Mouse (Mus musculus) forebrain, postnatal 0 days (tissue): ENCODE measurements around the gene Cfap97d1. TPM values are rescaled to one million over a fixed set of nuclear protein-coding genes. Genes with fewer than 3 reads are reported as not detected.
A peak's percentile ranks its signal among the peaks of the same experiment; 100 is the strongest.

ENCODE experiments used
- ATAC-seq: fragments of 200-750 bp; cut with Nextera tagmentation; 2 replicates; pipeline ENCODE4 v1.8.0; 2017; ENCODE audit warnings: mild to moderate bottlenecking, moderate library complexity
- DNase-seq: peaks from one replicate; pipeline ENCODE4 v3.0.0-alpha.2; 2015
- H3K27ac ChIP-seq: fragments of 300-500 bp; sonication (generic); 2 replicates; pipeline ENCODE4 v1.5.1; 2014; ENCODE audit warnings: low read depth, mild to moderate bottlenecking, antibody characterized with exemption, low read length, moderate library complexity, mixed read lengths
- H3K27me3 ChIP-seq: fragments of 300-500 bp; sonication (generic); 2 replicates; pipeline ENCODE4 v1.6.1; 2014; ENCODE audit warnings: mild to moderate bottlenecking, low read length, mixed read lengths; ENCODE audit not compliant: insufficient read depth
- H3K36me3 ChIP-seq: fragments of 300-500 bp; sonication (generic); 2 replicates; pipeline ENCODE4 v1.6.1; 2014; ENCODE audit warnings: mild to moderate bottlenecking, moderate library complexity; ENCODE audit not compliant: insufficient read depth
- H3K4me1 ChIP-seq: fragments of 300-500 bp; sonication (generic); 2 replicates; pipeline ENCODE4 v1.6.1; 2014; ENCODE audit warnings: antibody characterized with exemption; ENCODE audit not compliant: insufficient read depth
- H3K4me2 ChIP-seq: fragments of 300-500 bp; sonication (generic); 2 replicates; pipeline ENCODE4 v1.6.1; 2014; ENCODE audit warnings: low read depth, mild to moderate bottlenecking, moderate library complexity
- H3K4me3 ChIP-seq: fragments of 300-500 bp; sonication (generic); 2 replicates; pipeline ENCODE4 v1.5.1; 2014; ENCODE audit warnings: low read depth, low read length, mixed read lengths
- H3K9ac ChIP-seq: fragments of 300-500 bp; sonication (generic); 2 replicates; pipeline ENCODE4 v1.6.1; 2014; ENCODE audit warnings: mild to moderate bottlenecking
- H3K9me3 ChIP-seq: fragments of 300-500 bp; sonication (generic); 2 replicates; pipeline ENCODE4 v1.6.1; 2016; ENCODE audit warnings: low read length
- CTCF ChIP-seq: sonication (generic); IDR thresholded peaks from 2 replicates; pipeline ENCODE4 v1.5.1; 2016; ENCODE audit warnings: antibody characterized with exemption, control low read depth, low read depth
- WGBS: fragments of 180-500 bp; shearing (Covaris S2); extraction: QIAGEN DNeasy Blood & Tissue Kit; methylation state at CpG from one replicate; pipeline ENCODE4 v1.1.7; 2014; 5-methylcytosine and 5-hydroxymethylcytosine counted together
- polyA plus RNA-seq: library from polyadenylated mRNA; unstranded; fragments of >200 nt; fragmentation: Nextera tagmentation; extraction: Ambion mirVana; gene quantifications from 2 replicates; pipeline ENCODE4 v1.2.1, GENCODE M21; 2015
- total RNA-seq: library from RNA; depleted of rRNA; stranded (reverse); fragments of >200 nt; gene quantifications from 2 replicates; pipeline ENCODE4 v1.2.3, GENCODE M21; 2014

The Cfap97d1 gene
- total and polyA plus RNA-seq, 2 experiments from 2014 or later = not detected

- DNase-seq = peak; percentile 49
Measured at GRCm38 (mm10) chr11:102025991-102026660, 42.0 kb downstream of the Cfap97d1 start.

DNA sequence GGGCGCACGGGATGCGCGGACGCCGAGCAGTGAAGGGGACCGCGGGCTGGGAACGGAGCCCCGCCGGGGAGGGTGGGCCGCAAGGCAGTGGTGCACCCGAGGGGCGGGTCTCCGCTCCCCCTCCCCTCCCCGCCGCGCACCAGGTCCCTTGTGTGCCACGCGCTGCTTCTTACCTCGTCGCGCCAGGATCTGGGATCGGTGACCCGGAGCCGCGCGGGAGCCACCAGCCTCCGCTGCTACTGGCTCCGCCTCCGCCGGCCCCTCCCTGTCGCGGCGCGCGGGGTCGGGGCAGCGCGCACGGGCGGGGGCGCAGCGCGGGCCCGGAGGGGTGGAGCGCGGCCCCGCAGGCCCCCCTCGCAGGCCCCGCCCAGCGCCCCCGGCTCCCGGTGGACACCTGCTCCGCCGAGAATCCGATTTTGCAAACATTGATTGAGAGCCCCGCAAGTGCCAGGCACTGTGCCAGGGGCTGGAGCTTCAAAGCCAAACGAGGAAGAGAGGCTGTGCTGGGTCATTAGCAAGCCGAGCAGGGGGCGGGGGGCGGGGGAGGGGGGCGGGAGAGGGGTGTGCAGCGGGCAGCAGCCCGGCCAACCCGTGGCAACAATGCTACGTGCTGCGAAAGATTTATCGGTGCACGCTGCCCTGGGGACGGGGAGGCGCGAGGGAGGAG lies 42.7 kb downstream of the Cfap97d1 start:
- ATAC-seq (peak; percentile 86), DNase-seq (peak; percentile 85)
- 4% methylated on average over 50 of the region's 73 CpGs for WGBS
- H3K4me1 ChIP-seq = 0 out of 2 replicates have a peak, but pooled peaks cover 13% of the 10 kb centered on the region
- peak overlapping the region; percentile 85 for H3K27ac ChIP-seq
- no peaks in the 10 kb centered on the region for H3K9me3 ChIP-seq
- peaks cover 13% of the 10 kb centered on the region; the same call in 1 of the 2 replicates for H3K36me3 ChIP-seq
- H3K9ac ChIP-seq = peak overlapping the region; percentile 77
- TF ChIP-seq CTCF = no peak
- H3K4me3 ChIP-seq = peak overlapping the region; percentile 72
- H3K4me2 ChIP-seq = peak overlapping the region; percentile 70
- no peaks in the 10 kb centered on the region for H3K27me3 ChIP-seq

More at GRCm38 (mm10) chr11:102025991-102026660, 42.0 kb downstream of the Cfap97d1 start:
- peak; percentile 49; the same call in 1 of the 2 replicates for ATAC-seq
- peak overlapping the region; percentile 85 for H3K27ac ChIP-seq
- H3K9me3 ChIP-seq = no peaks in the 10 kb centered on the region
- no peak for TF ChIP-seq CTCF
- peaks cover 18% of the 10 kb centered on the region for H3K36me3 ChIP-seq
- H3K4me3 ChIP-seq = peak overlapping the region; percentile 72
- WGBS = 3% methylated on average over 23 of the region's 23 CpGs
- peak overlapping the region; percentile 77 for H3K9ac ChIP-seq
- no peaks in the 10 kb centered on the region for H3K27me3 ChIP-seq
- H3K4me1 ChIP-seq = 0 out of 2 replicates have a peak, but pooled peaks cover 13% of the 10 kb centered on the region
- H3K4me2 ChIP-seq = peak overlapping the region; percentile 70

- 0 out of 2 replicates have a peak, but pooled peaks cover 13% of the 10 kb centered on the region for H3K4me1 ChIP-seq
- no peaks in the 10 kb centered on the region for H3K9me3 ChIP-seq
- H3K27me3 ChIP-seq = no peaks in the 10 kb centered on the region
- 0 out of 2 replicates have a peak, but pooled peaks cover 9% of the 10 kb centered on the region for H3K36me3 ChIP-seq
- peak; percentile 72 for DNase-seq
- ATAC-seq = peak; percentile 33
- peak; percentile 36 for TF ChIP-seq CTCF
- H3K4me3 ChIP-seq = peak overlapping the region; percentile 72
- H3K27ac ChIP-seq = peak overlapping the region; percentile 85
- peak overlapping the region; percentile 70 for H3K4me2 ChIP-seq
- H3K9ac ChIP-seq = peak overlapping the region; percentile 77
- 7% methylated on average over 12 of the region's 12 CpGs for WGBS
Measured at GRCm38 (mm10) chr11:102027361-102028017, 43.4 kb downstream of the Cfap97d1 start.

- no peak for TF ChIP-seq CTCF
- DNase-seq = no peak
- WGBS = 55% methylated on average over 6 of the region's 6 CpGs
- Histone ChIP-seq H3K9me3 (no peaks in the 10 kb centered on the region), H3K27ac (peak within 1 kb of the TSS; percentile 85), H3K4me2 (peak within 1 kb of the TSS; percentile 70), H3K36me3 (0 out of 2 replicates have a peak, but pooled peaks cover 6% of the 10 kb centered on the region), H3K9ac (peak within 1 kb of the TSS; percentile 77), H3K4me3 (peak within 1 kb of the TSS; percentile 72), H3K4me1 (0 out of 2 replicates have a peak, but pooled peaks cover 13% of the 10 kb centered on the region), H3K27me3 (no peaks in the 10 kb centered on the region)
- ATAC-seq = no peak
Measured at GRCm38 (mm10) chr11:102028087-102028816, 44.2 kb downstream of the Cfap97d1 start, which contains the start of gene Mpp3. Mpp3 (minus strand) TSS chr11:102028461.

DNA sequence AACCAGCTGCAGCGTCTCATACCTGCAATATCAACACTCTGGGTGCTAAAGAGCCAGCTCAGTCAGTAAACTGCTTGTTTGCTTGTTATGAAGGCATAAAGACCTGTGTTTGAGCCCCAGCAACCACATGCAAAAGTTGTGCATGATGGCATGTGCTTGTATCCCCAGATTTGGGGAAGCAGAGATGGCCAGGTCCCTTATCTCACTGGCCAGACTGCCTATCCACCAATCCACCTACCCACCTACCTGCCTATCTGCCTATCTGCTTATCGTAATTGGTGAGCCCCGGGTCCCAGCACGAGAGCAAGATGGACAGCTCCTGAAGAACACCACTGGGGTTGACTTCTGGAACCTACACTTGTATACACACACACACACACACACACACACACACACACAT lies 45.2 kb downstream of the Cfap97d1 start:
- Histone ChIP-seq H3K27me3 (no peaks in the 10 kb centered on the region), H3K36me3 (0 out of 2 replicates have a peak, but pooled peaks cover 2% of the 10 kb centered on the region), H3K4me3 (no peak overlapping the region), H3K9ac (no peak overlapping the region), H3K9me3 (no peaks in the 10 kb centered on the region), H3K27ac (no peak overlapping the region), H3K4me2 (no peak overlapping the region), H3K4me1 (0 out of 2 replicates have a peak, but pooled peaks cover 13% of the 10 kb centered on the region)
- no peak for TF ChIP-seq CTCF
- ATAC-seq (no peak), DNase-seq (no peak)
- 86% methylated on average over 4 of the region's 4 CpGs for WGBS

DNA sequence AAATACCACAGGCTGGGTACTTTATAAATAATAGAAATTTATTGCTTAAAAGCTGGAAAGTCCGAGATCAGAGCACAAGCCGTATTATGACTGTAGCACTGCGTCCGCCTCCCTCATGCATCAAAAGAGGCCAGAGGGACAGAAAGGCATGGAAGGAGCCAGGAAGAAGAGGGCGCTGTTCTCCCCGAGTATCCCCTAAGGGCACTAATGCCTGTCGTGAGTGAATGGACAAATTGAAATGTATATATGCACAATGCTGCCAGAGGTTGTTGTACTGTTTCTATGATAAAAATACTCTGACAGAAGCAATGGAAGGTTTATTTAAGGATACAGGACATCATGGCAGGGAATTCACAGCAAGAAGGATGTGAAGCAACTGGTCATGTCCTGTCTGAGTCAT lies 45.9 kb downstream of the Cfap97d1 start:
- 0 out of 2 replicates have a peak, but pooled peaks cover 13% of the 10 kb centered on the region for H3K4me1 ChIP-seq
- TF ChIP-seq CTCF = no peak
- DNase-seq (no peak), ATAC-seq (no peak)
- no peak overlapping the region for H3K9ac ChIP-seq
- no peak overlapping the region for H3K4me3 ChIP-seq
- no peak overlapping the region for H3K4me2 ChIP-seq
- 28% methylated on average over 7 of the region's 7 CpGs for WGBS
- H3K27me3 ChIP-seq = no peaks in the 10 kb centered on the region
- no peaks in the 10 kb centered on the region for H3K36me3 ChIP-seq
- no peaks in the 10 kb centered on the region for H3K9me3 ChIP-seq
- no peak overlapping the region for H3K27ac ChIP-seq
